Mouse (Mus musculus) embryonic facial prominence, embryonic 11.5 days (tissue): ENCODE results near the gene Urgcp. TPM values are rescaled to one million over a fixed set of nuclear protein-coding genes. Genes with fewer than 3 reads are reported as not detected.
A peak's percentile ranks its signal among the peaks of the same experiment; 100 is the strongest.

Experiments
- ATAC-seq: fragments of 200-750 bp; cut with Nextera tagmentation; replicated peaks from 2 replicates; pipeline ENCODE4 v1.8.0; 2017; ENCODE audit warnings: low read depth; ENCODE audit not compliant: insufficient number of reproducible peaks, low FRiP score, low TSS enrichment
- DNase-seq: peaks from one replicate; pipeline ENCODE4 v3.0.0-alpha.2; 2015; ENCODE audit warnings: low spot score
- H3K27ac ChIP-seq: fragments of 300-500 bp; sonication (generic); replicated peaks from 2 replicates; pipeline ENCODE4 v1.5.1; 2014; ENCODE audit warnings: mild to moderate bottlenecking, low read depth, low read length, control low read depth
- H3K27me3 ChIP-seq: fragments of 300-500 bp; sonication (generic); 2 replicates; pipeline ENCODE4 v1.6.1; 2014; ENCODE audit warnings: mild to moderate bottlenecking, low read length, moderate library complexity, mixed read lengths; ENCODE audit not compliant: control insufficient read depth, insufficient read depth
- H3K36me3 ChIP-seq: fragments of 300-500 bp; sonication (generic); replicated peaks from 2 replicates; pipeline ENCODE4 v1.6.1; 2014; ENCODE audit warnings: low read depth, mild to moderate bottlenecking, low read length, moderate library complexity, mixed read lengths; ENCODE audit not compliant: control insufficient read depth, insufficient read depth
- H3K4me1 ChIP-seq: fragments of 300-500 bp; sonication (generic); 2 replicates; pipeline ENCODE4 v1.6.1; 2014; ENCODE audit warnings: low read length, mixed read lengths; ENCODE audit not compliant: control insufficient read depth, insufficient read depth
- H3K4me2 ChIP-seq: fragments of 300-500 bp; sonication (generic); 2 replicates; pipeline ENCODE4 v1.6.1; 2014; ENCODE audit warnings: low read depth, mild to moderate bottlenecking, control low read depth, low read length, moderate library complexity
- H3K4me3 ChIP-seq: fragments of 300-500 bp; sonication (generic); 2 replicates; pipeline ENCODE4 v1.5.1; 2014; ENCODE audit warnings: low read depth, low read length, control low read depth
- H3K9ac ChIP-seq: fragments of 300-500 bp; sonication (generic); replicated peaks from 2 replicates; pipeline ENCODE4 v1.6.1; 2014; ENCODE audit warnings: mild to moderate bottlenecking, control low read depth, low read length
- H3K9me3 ChIP-seq: fragments of 300-500 bp; sonication (generic); replicated peaks from 2 replicates; pipeline ENCODE4 v1.6.1; 2016; ENCODE audit warnings: mild to moderate bottlenecking, low read length, inconsistent platforms, mixed read lengths; ENCODE audit not compliant: control insufficient read depth
- WGBS: fragments of 180-500 bp; shearing (Covaris S2); extraction: QIAGEN DNeasy Blood & Tissue Kit; methylation state at CpG from one replicate; pipeline ENCODE4 v1.1.7; 2014; 5-methylcytosine and 5-hydroxymethylcytosine counted together
- polyA plus RNA-seq: library from polyadenylated mRNA; unstranded; fragments of >200 nt; fragmentation: Nextera tagmentation; extraction: Ambion mirVana; gene quantifications from 2 replicates; pipeline ENCODE4 v1.2.1, GENCODE M21; 2014

The Urgcp gene
- polyA plus RNA-seq, 1 experiment from 2014 or later, result 9.4 TPM

DNA sequence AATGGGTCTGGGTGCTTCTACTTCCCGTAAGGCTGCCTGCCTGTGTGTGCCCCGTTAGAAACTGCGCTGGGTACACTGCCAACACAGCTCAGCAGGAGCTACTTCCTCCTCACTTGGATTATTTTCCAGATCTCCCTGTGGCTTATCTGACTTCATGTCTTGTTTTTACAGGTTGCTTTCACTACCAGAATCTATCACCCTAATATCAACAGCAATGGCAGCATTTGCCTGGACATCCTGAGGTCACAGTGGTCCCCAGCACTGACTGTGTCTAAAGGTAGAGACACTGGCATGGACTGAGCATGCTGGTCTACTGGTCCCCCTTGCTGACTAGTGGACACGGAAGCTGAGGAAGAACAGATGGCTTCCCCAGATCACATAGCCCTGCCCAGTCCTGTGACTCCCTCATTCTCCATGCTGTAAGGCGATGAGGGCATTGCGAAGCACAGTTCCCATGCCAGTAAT, 17.9 kb upstream of the Urgcp start:
- no peak for ATAC-seq
- Histone ChIP-seq H3K4me2 (no peak overlapping the region), H3K9ac (no peak overlapping the region), H3K36me3 (no peaks in the 10 kb centered on the region), H3K9me3 (no peaks in the 10 kb centered on the region), H3K4me3 (no peak overlapping the region), H3K27ac (no peak overlapping the region), H3K27me3 (no peaks in the 10 kb centered on the region), H3K4me1 (no peaks in the 10 kb centered on the region)
- no peak for DNase-seq
- 94% methylated on average over 6 of the region's 6 CpGs for WGBS

DNA sequence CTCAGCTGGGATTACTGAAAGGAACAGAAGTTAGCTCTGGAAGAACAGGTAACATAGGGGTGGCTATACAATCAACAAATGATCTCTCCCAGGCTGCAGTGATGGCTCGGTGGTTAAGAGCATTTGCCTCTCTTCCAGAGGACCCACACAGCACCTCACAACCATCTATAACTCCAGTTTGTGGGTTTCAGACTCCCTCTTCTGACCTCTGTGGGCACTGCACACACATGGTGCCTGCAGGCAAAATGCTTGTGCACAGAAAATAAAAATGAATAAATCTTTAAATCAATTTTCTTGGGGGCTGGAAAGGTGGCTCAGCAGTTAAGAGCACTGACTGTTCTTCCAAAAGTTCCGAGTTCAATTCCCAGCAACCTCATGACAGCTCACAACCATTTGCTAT, 16.3 kb upstream of the Urgcp start:
- H3K9ac ChIP-seq, result no peak overlapping the region
- H3K36me3 ChIP-seq, result no peaks in the 10 kb centered on the region
- H3K4me3 ChIP-seq, result no peak overlapping the region
- H3K27me3 ChIP-seq, result no peaks in the 10 kb centered on the region
- no peak overlapping the region for H3K4me2 ChIP-seq
- H3K9me3 ChIP-seq, result no peaks in the 10 kb centered on the region
- no peak overlapping the region for H3K27ac ChIP-seq
- no peak for ATAC-seq
- WGBS, result 74% methylated on average over 2 of the region's 2 CpGs
- DNase-seq, result no peak
- H3K4me1 ChIP-seq, result no peaks in the 10 kb centered on the region

DNA sequence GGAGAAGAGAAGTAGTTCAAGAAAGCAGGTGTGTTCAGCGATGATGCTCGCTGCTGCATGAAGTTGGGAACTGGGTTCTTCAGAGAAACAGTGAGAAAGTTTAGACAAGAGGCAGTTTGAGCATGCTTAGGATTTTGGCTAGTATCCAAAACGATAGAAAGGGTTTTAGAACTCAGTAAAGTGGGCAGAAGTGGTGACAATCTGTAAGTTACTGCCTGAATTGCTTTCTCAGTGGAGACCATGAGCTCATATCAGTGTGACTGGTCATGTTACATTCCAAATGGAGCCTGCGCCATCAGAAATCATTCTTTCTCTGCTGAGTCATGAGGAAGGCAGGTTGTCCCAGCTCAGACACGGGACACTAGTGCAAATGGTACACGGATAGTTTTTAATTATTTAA, 3.8 kb upstream of the Urgcp start:
- no peak for ATAC-seq
- no peak overlapping the region for H3K27ac ChIP-seq
- WGBS, result 79% methylated on average over 6 of the region's 6 CpGs
- H3K4me1 ChIP-seq, result no peaks in the 10 kb centered on the region
- no peak overlapping the region for H3K4me2 ChIP-seq
- no peaks in the 10 kb centered on the region for H3K36me3 ChIP-seq
- H3K4me3 ChIP-seq, result no peak overlapping the region
- DNase-seq, result no peak
- no peak overlapping the region for H3K9ac ChIP-seq
- no peaks in the 10 kb centered on the region for H3K27me3 ChIP-seq
- H3K9me3 ChIP-seq, result no peaks in the 10 kb centered on the region

DNA sequence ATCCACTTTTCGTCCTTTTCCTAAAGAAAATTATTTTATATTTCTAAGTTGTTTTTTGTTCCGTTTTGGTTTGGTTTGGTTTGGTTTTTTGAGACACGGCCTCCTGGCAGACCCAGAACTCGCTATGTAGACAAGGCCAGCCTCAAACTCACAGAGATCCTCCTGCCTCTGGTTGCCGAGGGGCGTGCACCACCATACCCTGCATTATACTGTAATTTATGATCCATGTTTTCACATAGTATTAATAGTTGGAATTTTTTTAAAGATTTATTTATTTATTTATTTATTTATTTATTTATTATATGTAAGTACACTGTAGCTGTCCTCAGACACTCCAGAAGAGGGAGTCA, 432 bp upstream of the Urgcp start:
- Histone ChIP-seq H3K4me3 (peak overlapping the region; percentile 57), H3K27ac (no peak overlapping the region)
- no peak for ATAC-seq

DNA sequence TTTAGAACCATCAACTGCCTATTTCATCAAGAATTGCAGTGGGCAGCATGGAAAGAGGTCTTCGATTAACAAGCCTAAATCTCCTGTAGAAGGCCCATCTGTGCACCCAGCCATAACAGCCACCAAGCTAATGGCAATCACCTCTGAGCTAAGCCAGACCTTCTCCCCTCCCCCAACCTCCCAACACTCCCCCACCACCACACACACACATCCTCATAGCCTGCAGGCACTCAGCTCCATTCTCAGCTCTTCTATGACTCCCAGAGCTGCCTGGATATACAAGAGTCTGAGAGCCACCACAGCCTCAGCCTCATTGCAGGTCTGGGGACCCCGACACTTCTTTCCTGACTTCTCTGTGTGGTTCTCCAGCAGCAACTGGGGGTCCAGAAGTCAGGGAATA, 8.4 kb downstream of the Urgcp start:
- no peak for ATAC-seq
- no peak for DNase-seq
- 86% methylated on average over 2 of the region's 2 CpGs for WGBS
- Histone ChIP-seq H3K4me1 (no peaks in the 10 kb centered on the region), H3K9ac (no peak overlapping the region), H3K4me3 (no peak overlapping the region), H3K36me3 (no peaks in the 10 kb centered on the region), H3K4me2 (no peak overlapping the region), H3K27me3 (no peaks in the 10 kb centered on the region), H3K27ac (no peak overlapping the region), H3K9me3 (no peaks in the 10 kb centered on the region)

More for the DNA sequence above, 432 bp upstream of the Urgcp start:
- no peaks in the 10 kb centered on the region for H3K36me3 ChIP-seq
- no peaks in the 10 kb centered on the region for H3K9me3 ChIP-seq
- DNase-seq, result no peak
- WGBS, result 27% methylated on average over 6 of the region's 6 CpGs
- no peaks in the 10 kb centered on the region for H3K4me1 ChIP-seq
- no peak overlapping the region for H3K4me2 ChIP-seq
- H3K27me3 ChIP-seq, result no peaks in the 10 kb centered on the region
- H3K9ac ChIP-seq, result no peak overlapping the region

DNA sequence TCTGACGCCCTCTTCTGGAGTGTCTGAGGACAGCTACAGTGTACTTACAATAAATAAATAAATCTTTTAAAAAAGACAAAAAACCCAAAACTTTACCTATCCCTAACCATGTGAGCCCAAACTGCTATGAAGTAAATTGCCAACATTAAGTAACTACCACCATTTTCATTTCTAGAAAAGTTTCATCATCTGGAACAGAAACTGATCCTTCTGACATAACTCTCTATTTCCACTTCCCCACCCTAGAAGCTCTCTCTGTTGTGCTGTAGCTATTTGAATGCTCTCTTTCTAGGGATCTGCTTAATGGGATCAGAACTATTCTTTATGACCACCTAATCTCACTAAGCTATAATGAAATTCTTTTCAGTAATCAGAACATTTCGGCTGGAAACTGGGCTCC, 17.2 kb downstream of the Urgcp start:
- no peak overlapping the region for H3K27ac ChIP-seq
- no peak overlapping the region for H3K4me3 ChIP-seq
- no peaks in the 10 kb centered on the region for H3K27me3 ChIP-seq
- H3K4me2 ChIP-seq, result no peak overlapping the region
- H3K36me3 ChIP-seq, result no peaks in the 10 kb centered on the region
- H3K9me3 ChIP-seq, result no peaks in the 10 kb centered on the region
- 82% methylated on average over 2 of the region's 2 CpGs for WGBS
- no peak overlapping the region for H3K9ac ChIP-seq
- ATAC-seq, result no peak
- no peak for DNase-seq
- H3K4me1 ChIP-seq, result no peaks in the 10 kb centered on the region

DNA sequence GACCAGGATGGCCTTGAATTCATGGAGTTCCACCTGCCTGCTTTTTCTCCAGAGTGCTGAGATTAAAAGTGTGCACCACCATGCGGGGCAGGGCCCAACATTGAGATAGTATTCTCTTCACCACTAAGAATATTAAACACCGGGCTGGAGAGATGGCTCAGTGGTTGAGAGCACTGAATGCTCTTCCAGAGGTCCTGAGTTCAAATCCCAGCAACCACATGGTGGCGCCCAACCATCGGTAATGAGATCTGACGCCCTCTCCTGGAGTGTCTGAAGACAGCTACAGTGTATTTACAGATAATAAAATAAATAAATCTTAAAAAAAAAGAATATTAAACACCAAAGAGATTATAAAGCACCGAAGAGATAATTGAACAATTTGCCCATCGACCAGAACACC, 20.1 kb downstream of the Urgcp start:
- Histone ChIP-seq H3K27ac (no peak overlapping the region), H3K4me2 (no peak overlapping the region), H3K36me3 (no peaks in the 10 kb centered on the region), H3K9ac (no peak overlapping the region), H3K4me1 (no peaks in the 10 kb centered on the region), H3K4me3 (no peak overlapping the region), H3K27me3 (no peaks in the 10 kb centered on the region), H3K9me3 (no peaks in the 10 kb centered on the region)
- DNase-seq (no peak), ATAC-seq (no peak)
- 75% methylated on average over 7 of the region's 7 CpGs for WGBS

DNA sequence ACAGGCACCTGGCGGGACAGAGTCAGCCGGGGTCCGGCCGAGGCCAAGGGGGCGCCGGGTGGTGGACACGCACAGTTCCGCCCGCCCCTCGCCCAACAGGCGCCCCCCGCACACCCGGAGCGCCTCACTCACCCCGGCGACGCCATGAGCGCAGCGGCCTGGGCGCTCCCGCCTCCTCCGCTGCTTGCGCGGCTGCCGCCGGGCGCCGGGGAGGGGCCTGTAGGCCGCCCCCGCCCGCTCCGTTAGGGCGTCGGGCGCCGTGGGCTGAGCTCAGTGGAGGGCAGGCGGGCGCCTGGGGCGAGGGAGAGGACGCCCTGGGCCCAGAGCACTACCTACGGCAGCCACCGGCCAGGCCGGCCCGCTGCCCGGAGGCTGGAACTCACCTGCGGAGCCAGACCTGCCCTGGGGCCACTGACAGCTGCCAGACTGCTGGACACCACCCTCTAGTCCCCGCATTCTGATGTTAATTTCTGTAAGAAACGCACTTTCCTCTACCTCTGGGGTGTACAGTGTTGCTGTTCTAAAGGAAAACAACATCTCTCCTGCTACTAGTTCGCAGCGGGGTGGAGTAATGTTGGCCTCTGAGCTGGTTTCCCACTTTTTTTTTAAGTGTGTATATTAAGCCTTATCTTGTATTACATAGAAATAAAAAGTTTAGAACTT, 21.1 kb downstream of the Urgcp start:
- Histone ChIP-seq H3K36me3 (no peaks in the 10 kb centered on the region), H3K9me3 (no peaks in the 10 kb centered on the region), H3K27me3 (no peaks in the 10 kb centered on the region), H3K4me2 (peak overlapping the region; percentile 95), H3K4me1 (no peaks in the 10 kb centered on the region), H3K27ac (0 out of 2 replicates have a peak overlapping the region, but pooled peaks have one; percentile 59), H3K4me3 (peak overlapping the region; percentile 86), H3K9ac (peak overlapping the region; percentile 92)
- DNase-seq (peak; percentile 75), ATAC-seq (peak; percentile 80)
- WGBS, result under 1% methylated on average over 46 of the region's 50 CpGs
